Mouse (Mus musculus) limb, embryonic 12.5 days (tissue): ENCODE data around the gene Rad9b. TPM values are rescaled to one million over a fixed set of nuclear protein-coding genes. Genes with fewer than 3 reads are reported as not detected.

ENCODE experiments used
- ATAC-seq: fragments of 200-750 bp; cut with Nextera tagmentation; 2 replicates; pipeline ENCODE4 v1.8.0; 2017; ENCODE audit warnings: low read depth, moderate TSS enrichment; ENCODE audit not compliant: insufficient number of reproducible peaks, insufficient read depth, low FRiP score, low TSS enrichment
- H3K27ac ChIP-seq: fragments of 300-500 bp; sonication (generic); 2 replicates; pipeline ENCODE4 v1.5.1; 2016; ENCODE audit warnings: mild to moderate bottlenecking, moderate library complexity
- H3K27me3 ChIP-seq: fragments of 300-500 bp; sonication (generic); 2 replicates; pipeline ENCODE4 v1.6.1; 2016; ENCODE audit warnings: mild to moderate bottlenecking, moderate library complexity
- H3K36me3 ChIP-seq: fragments of 300-500 bp; sonication (generic); 2 replicates; pipeline ENCODE4 v1.6.1; 2016; ENCODE audit warnings: mild to moderate bottlenecking, moderate library complexity
- H3K4me1 ChIP-seq: fragments of 300-500 bp; sonication (generic); replicated peaks from 2 replicates; pipeline ENCODE4 v1.6.1; 2016
- H3K4me2 ChIP-seq: fragments of 300-500 bp; sonication (generic); 2 replicates; pipeline ENCODE4 v1.6.1; 2016; ENCODE audit warnings: mild to moderate bottlenecking, moderate library complexity
- H3K4me3 ChIP-seq: fragments of 300-500 bp; sonication (generic); replicated peaks from 2 replicates; pipeline ENCODE4 v1.5.1; 2016; ENCODE audit warnings: mild to moderate bottlenecking
- H3K9ac ChIP-seq: fragments of 300-500 bp; sonication (generic); replicated peaks from 2 replicates; pipeline ENCODE4 v1.6.1; 2016; ENCODE audit warnings: mild to moderate bottlenecking, moderate library complexity
- H3K9me3 ChIP-seq: fragments of 300-500 bp; sonication (generic); 2 replicates; pipeline ENCODE4 v1.6.1; 2016; ENCODE audit warnings: mild to moderate bottlenecking, moderate library complexity
- WGBS: fragments of 180-500 bp; shearing (Covaris S2); methylation state at CpG from one replicate; pipeline ENCODE4 v1.1.7; 2016; 5-methylcytosine and 5-hydroxymethylcytosine counted together
- polyA plus RNA-seq: library from polyadenylated mRNA; unstranded; fragments of >200 nt; fragmentation: Nextera tagmentation; extraction: Ambion mirVana; gene quantifications from 2 replicates; pipeline ENCODE4 v1.2.1, GENCODE M21; 2016

The Rad9b gene
- polyA plus RNA-seq, 1 experiment from 2014 or later = 15.8 TPM

DNA sequence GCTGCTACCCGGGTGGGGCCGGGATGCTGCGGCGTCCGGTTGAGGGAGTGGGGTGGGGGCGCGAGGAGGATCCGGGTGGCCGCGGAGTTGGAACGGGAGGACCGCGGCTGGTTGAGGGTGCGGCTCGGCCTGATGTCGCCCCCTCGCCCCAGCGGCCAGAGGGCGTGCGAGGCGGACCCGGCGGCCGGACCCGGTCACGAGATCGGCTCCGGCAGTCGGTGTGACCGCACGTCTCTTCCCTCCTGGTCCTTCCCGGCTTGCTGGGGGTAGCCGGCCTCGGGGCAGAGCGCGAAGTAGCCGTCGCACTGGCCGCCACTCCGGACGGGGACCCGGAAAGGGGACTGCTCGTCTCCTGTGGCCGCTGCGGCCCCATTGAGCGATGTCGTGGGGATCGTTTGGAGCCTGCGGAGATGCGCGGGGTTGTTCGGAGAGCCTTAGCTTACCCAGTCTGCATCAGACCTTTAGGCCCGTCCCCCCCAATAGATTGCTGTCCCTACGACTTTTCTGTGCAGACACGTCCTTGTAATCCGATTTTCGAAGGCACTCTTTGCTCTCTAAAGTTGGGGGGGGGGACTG, 547 bp upstream of the Rad9b start:
- Histone ChIP-seq H3K27ac (peak overlapping the region; percentile 72), H3K9me3 (no peaks in the 10 kb centered on the region), H3K36me3 (peaks cover 6% of the 10 kb centered on the region; the same call in 1 of the 2 replicates), H3K4me1 (peaks cover 8% of the 10 kb centered on the region), H3K4me3 (peak overlapping the region; percentile 91), H3K4me2 (peak overlapping the region; percentile 88), H3K9ac (peak overlapping the region; percentile 90), H3K27me3 (no peaks in the 10 kb centered on the region)
- peak; percentile 78 for ATAC-seq
- WGBS = under 1% methylated on average over 57 of the region's 57 CpGs

DNA sequence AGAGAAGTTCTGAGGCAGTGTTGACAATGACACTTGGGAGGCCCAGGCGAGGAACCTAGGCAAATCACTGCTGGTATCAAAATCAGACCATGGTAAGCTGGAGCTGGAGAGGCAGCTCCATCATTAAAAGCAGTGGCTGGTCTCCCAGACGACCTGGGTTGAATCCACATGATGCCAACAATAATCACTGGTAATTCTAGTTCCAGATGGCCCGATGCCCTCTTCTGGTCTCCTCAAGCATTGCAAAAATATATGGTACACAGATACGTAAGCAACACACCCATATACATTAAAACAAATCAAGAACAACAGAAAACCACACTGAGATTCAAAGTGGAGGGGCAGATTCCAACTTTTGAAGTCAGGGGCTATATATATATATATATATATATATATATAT, 8.3 kb downstream of the Rad9b start:
- no peak overlapping the region for H3K9ac ChIP-seq
- ATAC-seq = no peak
- WGBS = 82% methylated on average over 4 of the region's 4 CpGs

DNA sequence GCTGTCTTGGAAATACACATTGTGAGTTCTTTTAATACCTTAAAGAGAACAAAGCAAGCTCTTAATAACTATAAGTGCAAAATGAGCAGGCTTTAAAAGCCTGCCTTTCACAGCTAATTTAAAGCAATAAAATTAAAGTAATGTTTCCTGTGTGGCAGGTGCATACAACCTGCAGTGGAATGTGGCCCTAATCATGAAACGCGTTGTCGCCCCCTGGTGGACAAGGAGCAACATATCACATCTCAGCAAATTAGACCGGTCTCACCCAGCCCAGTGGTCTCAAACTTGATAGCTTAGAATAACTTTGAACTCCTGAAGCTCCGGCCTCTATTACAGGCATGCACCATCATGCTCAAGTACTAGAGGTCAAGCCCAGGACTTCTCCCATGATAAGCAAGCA, 9.8 kb downstream of the Rad9b start:
- no peak overlapping the region for H3K4me3 ChIP-seq
- H3K27me3 ChIP-seq = peaks cover 8% of the 10 kb centered on the region
- H3K4me2 ChIP-seq = no peak overlapping the region
- no peak for ATAC-seq
- H3K4me1 ChIP-seq = no peaks in the 10 kb centered on the region
- H3K9ac ChIP-seq = no peak overlapping the region
- H3K36me3 ChIP-seq = no peaks in the 10 kb centered on the region
- 7% methylated on average over 5 of the region's 5 CpGs for WGBS
- H3K9me3 ChIP-seq = 0 out of 2 replicates have a peak, but pooled peaks cover 3% of the 10 kb centered on the region
- no peak overlapping the region for H3K27ac ChIP-seq

More for the DNA sequence above, 8.3 kb downstream of the Rad9b start:
- 0 out of 2 replicates have a peak, but pooled peaks cover 3% of the 10 kb centered on the region for H3K9me3 ChIP-seq
- no peak overlapping the region for H3K4me3 ChIP-seq
- H3K27ac ChIP-seq = no peak overlapping the region
- H3K36me3 ChIP-seq = no peaks in the 10 kb centered on the region
- no peak overlapping the region for H3K4me2 ChIP-seq
- no peaks in the 10 kb centered on the region for H3K4me1 ChIP-seq
- H3K27me3 ChIP-seq = peaks cover 8% of the 10 kb centered on the region

DNA sequence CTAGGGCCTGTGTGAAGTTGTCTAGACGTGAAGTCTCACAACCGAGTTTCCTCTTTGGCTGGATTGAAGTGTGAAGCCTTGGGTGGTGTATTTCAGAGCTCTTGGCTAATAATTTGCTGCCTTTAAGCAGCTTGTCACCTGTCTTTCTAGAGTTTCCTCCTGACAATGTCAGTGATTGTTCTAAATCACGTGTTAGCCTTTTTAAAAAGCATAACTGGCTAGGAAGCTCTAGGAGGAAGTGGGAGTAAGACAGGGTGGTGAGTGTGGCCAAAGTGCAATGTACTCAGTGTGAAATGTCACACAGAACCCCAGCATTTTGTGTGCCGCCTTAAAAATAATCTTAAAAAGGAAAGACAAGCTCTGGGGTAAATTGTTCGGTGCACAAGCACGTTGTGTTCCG, 10.3 kb downstream of the Rad9b start:
- 56% methylated on average over 7 of the region's 7 CpGs for WGBS
- Histone ChIP-seq H3K9me3 (0 out of 2 replicates have a peak, but pooled peaks cover 3% of the 10 kb centered on the region), H3K4me1 (no peaks in the 10 kb centered on the region), H3K36me3 (no peaks in the 10 kb centered on the region), H3K27me3 (peaks cover 8% of the 10 kb centered on the region), H3K4me3 (no peak overlapping the region), H3K27ac (no peak overlapping the region), H3K9ac (no peak overlapping the region), H3K4me2 (no peak overlapping the region)
- no peak for ATAC-seq

DNA sequence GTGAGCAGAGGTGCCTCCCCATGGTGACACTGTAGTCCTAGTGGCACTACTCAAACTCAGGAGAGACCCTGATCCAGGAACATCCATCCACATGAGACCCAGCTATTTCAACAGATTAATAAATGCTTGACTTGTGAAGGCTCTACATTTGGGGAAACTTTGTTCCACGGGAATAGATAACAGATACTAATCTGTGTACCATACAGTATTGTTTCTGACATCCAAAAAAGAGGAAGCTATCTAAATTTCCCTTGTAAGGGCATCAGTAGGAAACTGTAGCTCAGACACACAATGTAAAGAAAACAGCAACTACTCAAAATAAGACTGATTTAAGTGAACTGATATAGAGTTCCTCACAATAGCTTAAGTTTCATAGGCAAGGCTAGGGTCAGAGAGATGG, 11.2 kb downstream of the Rad9b start:
- H3K27ac ChIP-seq = no peak overlapping the region

DNA sequence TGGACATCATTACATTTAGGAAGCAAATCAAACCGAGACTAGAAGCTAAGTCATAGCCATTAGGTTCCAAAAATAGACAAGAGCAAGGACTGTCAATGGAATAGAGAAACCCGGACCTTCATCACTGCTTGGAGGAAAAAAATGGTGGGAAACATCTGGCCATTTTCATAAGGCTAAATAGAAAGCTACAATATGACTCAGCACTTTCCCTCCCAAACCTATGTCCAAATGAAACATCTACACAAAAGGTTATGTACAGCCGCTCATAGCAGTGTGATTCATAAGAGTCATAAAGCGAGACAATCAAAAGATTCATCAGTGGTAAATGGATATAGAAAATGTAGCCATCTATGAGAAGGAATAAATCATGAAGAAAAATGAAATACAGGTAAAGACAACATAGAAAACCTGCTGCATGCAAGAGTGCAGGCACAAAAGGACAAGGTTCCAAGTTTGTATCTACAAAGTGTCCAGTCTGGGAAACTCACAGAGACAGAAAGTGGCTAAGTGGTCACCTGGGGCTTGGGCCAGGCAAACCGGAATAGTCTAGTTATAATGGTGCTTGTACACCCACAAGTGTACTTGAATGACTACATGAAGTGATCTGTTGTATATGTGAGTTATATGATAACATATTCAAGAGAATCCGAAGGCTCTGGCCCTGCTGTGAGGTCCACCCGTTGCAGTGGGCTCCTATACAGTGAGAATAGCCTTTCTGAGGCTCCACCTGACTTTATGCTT, 17.3 kb downstream of the Rad9b start:
- Histone ChIP-seq H3K4me3 (no peak overlapping the region), H3K36me3 (no peaks in the 10 kb centered on the region), H3K4me1 (no peaks in the 10 kb centered on the region), H3K9me3 (no peaks in the 10 kb centered on the region), H3K9ac (no peak overlapping the region), H3K4me2 (no peak overlapping the region), H3K27me3 (no peaks in the 10 kb centered on the region), H3K27ac (no peak overlapping the region)
- WGBS = 86% methylated on average over 7 of the region's 7 CpGs
- ATAC-seq = no peak

More for the DNA sequence above, 11.2 kb downstream of the Rad9b start:
- Histone ChIP-seq H3K36me3 (no peaks in the 10 kb centered on the region), H3K9me3 (0 out of 2 replicates have a peak, but pooled peaks cover 3% of the 10 kb centered on the region), H3K27me3 (peaks cover 8% of the 10 kb centered on the region), H3K4me2 (no peak overlapping the region), H3K4me1 (no peaks in the 10 kb centered on the region), H3K4me3 (no peak overlapping the region), H3K9ac (no peak overlapping the region)
- WGBS = 86% methylated on average over 1 of the region's 1 CpGs
- no peak for ATAC-seq

DNA sequence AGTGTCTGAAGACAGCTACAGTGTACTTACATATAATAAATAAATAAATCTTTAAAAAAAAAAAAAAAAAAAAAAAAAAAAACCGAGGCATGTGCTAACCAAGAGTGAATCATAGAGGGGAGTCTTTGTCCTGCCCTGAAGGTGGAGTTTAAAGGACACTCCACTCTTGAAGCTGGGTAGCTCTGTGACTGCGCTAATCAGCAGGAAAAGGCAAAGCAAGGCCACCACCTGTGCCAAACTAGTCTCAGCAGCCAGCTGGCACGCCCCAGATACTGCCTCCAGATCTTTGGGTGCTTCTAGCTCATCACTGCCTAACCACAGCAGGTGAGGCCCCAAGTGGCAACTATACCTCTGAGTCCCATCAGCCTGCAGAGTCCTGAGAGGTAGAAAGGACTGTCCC, 19.4 kb downstream of the Rad9b start:
- no peaks in the 10 kb centered on the region for H3K4me1 ChIP-seq
- ATAC-seq = no peak
- 78% methylated on average over 3 of the region's 3 CpGs for WGBS

DNA sequence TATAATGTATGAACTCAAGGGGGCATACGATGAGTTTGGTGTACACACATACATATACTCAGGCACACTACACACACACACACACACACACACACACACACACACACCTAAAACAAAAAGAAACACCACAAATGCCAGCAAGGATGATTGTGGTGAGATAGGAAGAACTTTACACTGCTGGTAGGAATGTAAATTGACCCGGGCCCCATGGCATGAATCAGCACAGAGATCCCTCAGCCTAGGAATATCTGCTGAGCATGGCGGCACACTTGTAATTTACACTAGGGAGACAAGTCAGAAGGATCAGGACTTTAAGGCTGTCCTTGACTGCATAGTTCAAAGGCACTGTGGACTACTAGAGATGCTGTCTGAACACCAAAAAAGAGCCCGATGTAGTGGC, 23.8 kb downstream of the Rad9b start:
- Histone ChIP-seq H3K4me3 (no peak overlapping the region), H3K27me3 (no peaks in the 10 kb centered on the region), H3K9ac (no peak overlapping the region), H3K9me3 (no peaks in the 10 kb centered on the region), H3K4me1 (no peaks in the 10 kb centered on the region), H3K27ac (no peak overlapping the region), H3K4me2 (no peak overlapping the region), H3K36me3 (peaks cover 12% of the 10 kb centered on the region)
- 88% methylated on average over 4 of the region's 4 CpGs for WGBS
- ATAC-seq = no peak

More for the DNA sequence above, 19.4 kb downstream of the Rad9b start:
- no peaks in the 10 kb centered on the region for H3K27me3 ChIP-seq
- H3K27ac ChIP-seq = no peak overlapping the region
- H3K9ac ChIP-seq = no peak overlapping the region
- H3K9me3 ChIP-seq = no peaks in the 10 kb centered on the region
- H3K4me2 ChIP-seq = no peak overlapping the region
- H3K36me3 ChIP-seq = no peaks in the 10 kb centered on the region
- no peak overlapping the region for H3K4me3 ChIP-seq

DNA sequence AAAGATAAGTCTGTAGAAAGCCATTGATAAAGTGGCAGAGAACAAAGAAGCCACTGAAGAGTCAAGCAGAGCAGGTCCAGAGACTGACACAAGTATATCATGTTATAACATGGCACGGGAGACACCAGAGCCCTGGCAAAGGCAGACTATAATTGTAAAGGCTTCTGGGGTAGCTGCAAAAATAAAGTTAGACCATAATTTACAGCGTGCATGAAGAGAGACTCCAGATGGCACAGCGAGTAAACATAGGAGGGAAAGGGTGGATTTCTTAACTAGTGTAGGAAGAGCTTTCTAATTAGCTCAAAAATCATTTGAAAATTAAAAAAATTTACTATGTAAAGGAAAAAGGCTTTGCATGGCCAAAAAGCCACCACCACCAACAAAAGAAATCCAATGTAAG, 26.8 kb downstream of the Rad9b start:
- Histone ChIP-seq H3K4me3 (no peak overlapping the region), H3K27ac (no peak overlapping the region), H3K9ac (no peak overlapping the region), H3K36me3 (peaks cover 34% of the 10 kb centered on the region), H3K27me3 (no peaks in the 10 kb centered on the region), H3K4me1 (no peaks in the 10 kb centered on the region), H3K4me2 (no peak overlapping the region), H3K9me3 (no peaks in the 10 kb centered on the region)
- no peak for ATAC-seq
- WGBS = 83% methylated on average over 3 of the region's 3 CpGs

DNA sequence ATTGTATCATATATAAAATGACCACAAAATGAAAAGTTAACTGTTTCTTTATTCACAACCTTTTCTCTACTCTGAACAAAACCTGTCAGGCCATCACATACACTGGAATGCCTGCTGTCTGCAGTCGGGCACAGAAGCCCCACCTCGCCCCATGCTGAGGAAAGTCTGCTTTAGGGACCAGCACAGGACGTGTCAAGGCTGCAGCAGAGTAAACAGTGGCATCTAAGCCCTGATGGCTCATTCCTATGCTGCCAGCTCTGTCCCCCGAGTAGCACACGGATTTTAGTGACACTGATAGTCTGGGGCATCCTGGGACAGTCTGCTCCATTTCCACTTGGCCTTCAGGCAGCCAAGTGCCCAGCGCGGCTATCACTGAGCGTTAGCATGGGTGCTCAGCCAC, 28.6 kb downstream of the Rad9b start:
- Histone ChIP-seq H3K4me1 (no peaks in the 10 kb centered on the region), H3K9me3 (no peaks in the 10 kb centered on the region), H3K4me3 (no peak overlapping the region), H3K27me3 (no peaks in the 10 kb centered on the region), H3K9ac (no peak overlapping the region), H3K27ac (no peak overlapping the region), H3K4me2 (no peak overlapping the region), H3K36me3 (peaks cover 50% of the 10 kb centered on the region)
- 84% methylated on average over 8 of the region's 8 CpGs for WGBS
- ATAC-seq = no peak

DNA sequence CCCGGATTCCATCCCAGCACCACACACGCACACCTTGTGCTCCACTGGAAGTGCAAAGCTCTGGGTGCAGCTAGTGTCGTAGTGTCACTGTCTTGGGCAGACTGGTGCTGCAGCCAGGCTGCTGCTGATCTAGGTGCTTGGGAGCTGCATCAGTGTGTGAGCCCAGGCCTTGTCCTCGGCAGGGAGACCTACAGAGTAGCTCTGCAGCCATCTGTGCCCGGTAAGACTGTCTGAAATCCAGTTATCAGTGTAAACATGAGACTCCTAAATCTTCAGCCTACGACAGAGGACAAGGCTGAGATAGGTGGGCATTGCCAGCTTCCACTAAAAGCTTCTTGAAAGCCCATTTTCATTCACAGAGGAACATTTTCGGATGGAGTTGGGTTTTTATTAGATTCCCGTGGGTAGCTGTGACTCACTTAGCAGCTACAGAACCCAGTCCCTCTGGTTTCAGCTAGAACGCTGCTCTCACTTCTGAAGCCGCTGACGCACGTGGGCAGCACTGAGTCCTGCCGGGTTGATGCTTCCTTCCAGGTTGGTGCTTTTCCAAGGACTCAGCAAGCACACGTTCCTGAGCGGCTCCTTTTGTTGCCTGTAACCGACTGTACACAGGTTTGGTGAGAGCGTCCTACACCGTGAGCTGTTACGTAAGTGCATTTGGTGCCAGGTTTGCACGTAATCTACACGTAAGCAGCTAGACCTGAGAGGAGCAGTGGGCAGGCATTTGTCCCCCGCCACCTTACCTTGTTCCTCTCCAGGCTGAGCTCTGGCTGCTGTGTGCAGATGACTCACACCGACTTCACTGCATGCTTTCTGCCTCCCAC, 29.2 kb downstream of the Rad9b start:
- H3K9ac ChIP-seq = no peak overlapping the region
- H3K36me3 ChIP-seq = peaks cover 57% of the 10 kb centered on the region
- H3K4me3 ChIP-seq = no peak overlapping the region
- H3K4me1 ChIP-seq = no peaks in the 10 kb centered on the region
- H3K27me3 ChIP-seq = no peaks in the 10 kb centered on the region
- 88% methylated on average over 23 of the region's 23 CpGs for WGBS
- no peak overlapping the region for H3K27ac ChIP-seq
- no peaks in the 10 kb centered on the region for H3K9me3 ChIP-seq
- no peak overlapping the region for H3K4me2 ChIP-seq
- ATAC-seq = no peak
